Mouse (Mus musculus) heart, embryonic 11.5 days (tissue): ENCODE results near the gene Rpl19. TPM values are rescaled to one million over a fixed set of nuclear protein-coding genes. Genes with fewer than 3 reads are reported as not detected.

Source experiments
- ATAC-seq: fragments of 200-750 bp; cut with Nextera tagmentation; replicated peaks from 2 replicates; pipeline ENCODE4 v1.8.0; 2017; ENCODE audit warnings: moderate library complexity; ENCODE audit not compliant: insufficient number of reproducible peaks, low FRiP score, low TSS enrichment
- H3K27ac ChIP-seq: fragments of 300-500 bp; sonication (generic); 2 replicates; pipeline ENCODE4 v1.5.1; 2014; ENCODE audit warnings: mild to moderate bottlenecking, low read depth, low read length
- H3K27me3 ChIP-seq: fragments of 300-500 bp; sonication (generic); 2 replicates; pipeline ENCODE4 v1.6.1; 2014; ENCODE audit warnings: mild to moderate bottlenecking, low read length, mixed read lengths; ENCODE audit not compliant: control insufficient read depth, insufficient read depth
- H3K36me3 ChIP-seq: fragments of 300-500 bp; sonication (generic); 2 replicates; pipeline ENCODE4 v1.6.1; 2014; ENCODE audit warnings: mild to moderate bottlenecking, low read length, moderate library complexity, mixed read lengths; ENCODE audit not compliant: control insufficient read depth, insufficient read depth
- H3K4me1 ChIP-seq: fragments of 300-500 bp; sonication (generic); 2 replicates; pipeline ENCODE4 v1.6.1; 2014; ENCODE audit warnings: low read length; ENCODE audit not compliant: control insufficient read depth, insufficient read depth
- H3K4me2 ChIP-seq: fragments of 300-500 bp; sonication (generic); 2 replicates; pipeline ENCODE4 v1.6.1; 2014; ENCODE audit warnings: mild to moderate bottlenecking, moderate library complexity
- H3K4me3 ChIP-seq: fragments of 300-500 bp; sonication (generic); 2 replicates; pipeline ENCODE4 v1.5.1; 2014; ENCODE audit warnings: low read depth, low read length
- H3K9ac ChIP-seq: fragments of 300-500 bp; sonication (generic); 2 replicates; pipeline ENCODE4 v1.6.1; 2014; ENCODE audit warnings: mild to moderate bottlenecking, low read depth, low read length, moderate library complexity
- H3K9me3 ChIP-seq: fragments of 300-500 bp; sonication (generic); replicated peaks from 2 replicates; pipeline ENCODE4 v1.6.1; 2016; ENCODE audit warnings: low read length; ENCODE audit not compliant: control insufficient read depth
- WGBS: fragments of 180-500 bp; shearing (Covaris S2); extraction: QIAGEN DNeasy Blood & Tissue Kit; methylation state at CpG from one replicate; pipeline ENCODE4 v1.1.7; 2014; ENCODE audit not compliant: insufficient replicate concordance; 5-methylcytosine and 5-hydroxymethylcytosine counted together
- polyA plus RNA-seq: library from polyadenylated mRNA; unstranded; fragments of >200 nt; fragmentation: Nextera tagmentation; extraction: Ambion mirVana; gene quantifications from 2 replicates; pipeline ENCODE4 v1.2.1, GENCODE M21; 2014

Gene Rpl19
- polyA plus RNA-seq, 1 experiment from 2014 or later, result 888 TPM

- WGBS, result 86% methylated on average over 3 of the region's 3 CpGs
Observed at GRCm38 (mm10) chr11:98024516-98024915, 2.0 kb upstream of the Rpl19 start.

GRCm38 (mm10) chr11:98026248-98026569 lies 301 bp upstream of the Rpl19 start:
- H3K27me3 ChIP-seq, result no peaks in the 10 kb centered on the region
- peaks cover 10% of the 10 kb centered on the region for H3K4me1 ChIP-seq
- H3K4me3 ChIP-seq, result peak overlapping the region; percentile 100
- peaks cover 21% of the 10 kb centered on the region for H3K36me3 ChIP-seq
- WGBS, result 7% methylated on average over 15 of the region's 15 CpGs
- H3K9ac ChIP-seq, result peak overlapping the region; percentile 100
- H3K27ac ChIP-seq, result peak overlapping the region; percentile 85
- no peak for ATAC-seq
- no peaks in the 10 kb centered on the region for H3K9me3 ChIP-seq
- H3K4me2 ChIP-seq, result peak overlapping the region; percentile 91

More at GRCm38 (mm10) chr11:98024516-98024915, 2.0 kb upstream of the Rpl19 start:
- no peak overlapping the region for H3K9ac ChIP-seq
- H3K27me3 ChIP-seq, result no peaks in the 10 kb centered on the region
- no peaks in the 10 kb centered on the region for H3K9me3 ChIP-seq
- H3K4me2 ChIP-seq, result no peak overlapping the region
- H3K4me1 ChIP-seq, result peaks cover 13% of the 10 kb centered on the region
- H3K27ac ChIP-seq, result no peak overlapping the region
- H3K4me3 ChIP-seq, result no peak overlapping the region
- no peak for ATAC-seq
- peaks cover 12% of the 10 kb centered on the region for H3K36me3 ChIP-seq

GRCm38 (mm10) chr11:98027297-98027688 lies 783 bp downstream of the Rpl19 start:
- H3K27ac ChIP-seq, result peak overlapping the region; percentile 84
- no peaks in the 10 kb centered on the region for H3K9me3 ChIP-seq
- H3K4me1 ChIP-seq, result peaks cover 10% of the 10 kb centered on the region
- H3K4me2 ChIP-seq, result peak overlapping the region; percentile 91
- H3K9ac ChIP-seq, result peak overlapping the region; percentile 100
- peaks cover 21% of the 10 kb centered on the region for H3K36me3 ChIP-seq
- ATAC-seq, result no peak
- H3K27me3 ChIP-seq, result no peaks in the 10 kb centered on the region
- WGBS, result 1% methylated on average over 18 of the region's 18 CpGs
- H3K4me3 ChIP-seq, result peak overlapping the region; percentile 100

DNA sequence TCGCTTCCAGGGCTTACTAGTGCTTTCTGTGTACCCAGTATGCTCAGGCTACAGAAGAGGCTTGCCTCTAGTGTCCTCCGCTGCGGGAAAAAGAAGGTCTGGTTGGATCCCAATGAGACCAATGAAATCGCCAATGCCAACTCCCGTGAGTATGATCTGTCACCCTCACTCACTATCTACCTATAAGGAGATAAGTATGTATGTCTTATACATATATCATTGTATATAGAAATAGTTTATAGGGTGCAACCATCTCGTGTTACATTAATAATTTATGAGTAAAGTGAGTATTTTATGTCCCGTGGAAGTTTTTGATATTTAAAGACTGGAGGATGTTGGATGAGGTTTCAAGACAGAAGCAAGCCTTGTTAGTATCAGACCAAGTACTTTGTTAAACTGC lies 1.3 kb downstream of the Rpl19 start:
- H3K4me2 ChIP-seq, result peak overlapping the region; percentile 91
- peak overlapping the region; percentile 100 for H3K4me3 ChIP-seq
- ATAC-seq, result no peak
- H3K9me3 ChIP-seq, result no peaks in the 10 kb centered on the region
- peaks cover 10% of the 10 kb centered on the region for H3K4me1 ChIP-seq
- H3K36me3 ChIP-seq, result peaks cover 21% of the 10 kb centered on the region
- H3K27me3 ChIP-seq, result no peaks in the 10 kb centered on the region
- no peak overlapping the region for H3K27ac ChIP-seq
- peak overlapping the region; percentile 100 for H3K9ac ChIP-seq
- WGBS, result 19% methylated on average over 7 of the region's 7 CpGs

- H3K36me3 ChIP-seq, result peaks cover 21% of the 10 kb centered on the region
- H3K27me3 ChIP-seq, result peaks cover 7% of the 10 kb centered on the region; the same call in 1 of the 2 replicates
- H3K9ac ChIP-seq, result no peak overlapping the region
- H3K4me2 ChIP-seq, result no peak overlapping the region
- 51% methylated on average over 5 of the region's 5 CpGs for WGBS
- H3K4me1 ChIP-seq, result peaks cover 13% of the 10 kb centered on the region; the same call in 1 of the 2 replicates
- no peaks in the 10 kb centered on the region for H3K9me3 ChIP-seq
- no peak overlapping the region for H3K27ac ChIP-seq
- no peak for ATAC-seq
- no peak overlapping the region for H3K4me3 ChIP-seq
Observed at GRCm38 (mm10) chr11:98030701-98031442, 4.4 kb downstream of the Rpl19 start.

- Histone ChIP-seq H3K4me3 (no peak overlapping the region), H3K27ac (no peak overlapping the region), H3K4me2 (no peak overlapping the region), H3K9me3 (no peaks in the 10 kb centered on the region), H3K4me1 (peaks cover 17% of the 10 kb centered on the region; the same call in 1 of the 2 replicates), H3K27me3 (peaks cover 8% of the 10 kb centered on the region), H3K36me3 (peaks cover 21% of the 10 kb centered on the region), H3K9ac (no peak overlapping the region)
- no peak for ATAC-seq
- WGBS, result 11% methylated on average over 5 of the region's 5 CpGs
Observed at GRCm38 (mm10) chr11:98031443-98031770, 4.9 kb downstream of the Rpl19 start.

DNA sequence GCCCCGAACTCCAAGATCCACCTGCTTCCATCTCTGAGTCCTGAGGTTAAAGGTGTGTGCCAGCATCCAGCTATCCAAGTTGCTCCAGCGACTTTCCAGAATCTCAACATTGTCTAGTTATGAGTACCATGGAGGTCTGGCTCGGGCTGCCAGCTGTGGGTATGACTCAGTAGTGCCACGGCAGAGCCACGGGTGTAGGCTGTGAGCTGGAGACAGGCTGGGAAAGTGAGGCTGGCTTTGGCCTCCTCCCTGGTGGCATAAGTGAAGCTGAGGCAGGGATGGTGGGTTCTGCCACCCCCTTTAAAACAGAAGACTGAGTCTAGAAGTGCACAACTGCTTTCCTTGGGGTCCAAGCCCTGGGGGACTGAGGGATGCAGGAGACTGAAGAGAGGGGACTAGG lies 7.6 kb downstream of the Rpl19 start:
- Histone ChIP-seq H3K4me2 (no peak overlapping the region), H3K4me1 (peaks cover 16% of the 10 kb centered on the region; the same call in 1 of the 2 replicates), H3K27me3 (peaks cover 19% of the 10 kb centered on the region), H3K9ac (no peak overlapping the region), H3K27ac (no peak overlapping the region), H3K4me3 (no peak overlapping the region), H3K36me3 (peaks cover 14% of the 10 kb centered on the region), H3K9me3 (no peaks in the 10 kb centered on the region)
- ATAC-seq, result no peak
- WGBS, result 84% methylated on average over 5 of the region's 5 CpGs

GRCm38 (mm10) chr11:98034840-98035239 lies 8.3 kb downstream of the Rpl19 start:
- H3K27ac ChIP-seq, result no peak overlapping the region
- no peak overlapping the region for H3K4me3 ChIP-seq
- H3K9ac ChIP-seq, result no peak overlapping the region
- H3K27me3 ChIP-seq, result peaks cover 19% of the 10 kb centered on the region
- 45% methylated on average over 4 of the region's 4 CpGs for WGBS
- H3K36me3 ChIP-seq, result peaks cover 7% of the 10 kb centered on the region; the same call in 1 of the 2 replicates
- no peak for ATAC-seq
- H3K4me2 ChIP-seq, result no peak overlapping the region
- H3K4me1 ChIP-seq, result peaks cover 16% of the 10 kb centered on the region; the same call in 1 of the 2 replicates
- H3K9me3 ChIP-seq, result no peaks in the 10 kb centered on the region

- H3K9me3 ChIP-seq, result no peaks in the 10 kb centered on the region
- H3K36me3 ChIP-seq, result no peaks in the 10 kb centered on the region
- no peak overlapping the region for H3K27ac ChIP-seq
- peak overlapping the region; percentile 49; the same call in 1 of the 2 replicates for H3K9ac ChIP-seq
- WGBS, result under 1% methylated on average over 27 of the region's 27 CpGs
- ATAC-seq, result peak; percentile 47
- peaks cover 16% of the 10 kb centered on the region; the same call in 1 of the 2 replicates for H3K4me1 ChIP-seq
- H3K4me2 ChIP-seq, result peak overlapping the region; percentile 74
- peak overlapping the region; percentile 38 for H3K4me3 ChIP-seq
- peaks cover 19% of the 10 kb centered on the region for H3K27me3 ChIP-seq
Observed at GRCm38 (mm10) chr11:98035977-98036377, 9.5 kb downstream of the Rpl19 start.
